Mouse (Mus musculus) heart, embryonic 11.5 days (tissue): ENCODE results near the gene Arl16. TPM values are rescaled to one million over a fixed set of nuclear protein-coding genes. Genes with fewer than 3 reads are reported as not detected.

Experiments used
- ATAC-seq: fragments of 200-750 bp; cut with Nextera tagmentation; replicated peaks from 2 replicates; pipeline ENCODE4 v1.8.0; 2017; ENCODE audit warnings: moderate library complexity; ENCODE audit not compliant: insufficient number of reproducible peaks, low FRiP score, low TSS enrichment
- H3K27ac ChIP-seq: fragments of 300-500 bp; sonication (generic); 2 replicates; pipeline ENCODE4 v1.5.1; 2014; ENCODE audit warnings: mild to moderate bottlenecking, low read depth, low read length
- H3K27me3 ChIP-seq: fragments of 300-500 bp; sonication (generic); 2 replicates; pipeline ENCODE4 v1.6.1; 2014; ENCODE audit warnings: mild to moderate bottlenecking, low read length, mixed read lengths; ENCODE audit not compliant: control insufficient read depth, insufficient read depth
- H3K36me3 ChIP-seq: fragments of 300-500 bp; sonication (generic); 2 replicates; pipeline ENCODE4 v1.6.1; 2014; ENCODE audit warnings: mild to moderate bottlenecking, low read length, moderate library complexity, mixed read lengths; ENCODE audit not compliant: control insufficient read depth, insufficient read depth
- H3K4me1 ChIP-seq: fragments of 300-500 bp; sonication (generic); 2 replicates; pipeline ENCODE4 v1.6.1; 2014; ENCODE audit warnings: low read length; ENCODE audit not compliant: control insufficient read depth, insufficient read depth
- H3K4me2 ChIP-seq: fragments of 300-500 bp; sonication (generic); 2 replicates; pipeline ENCODE4 v1.6.1; 2014; ENCODE audit warnings: mild to moderate bottlenecking, moderate library complexity
- H3K4me3 ChIP-seq: fragments of 300-500 bp; sonication (generic); 2 replicates; pipeline ENCODE4 v1.5.1; 2014; ENCODE audit warnings: low read depth, low read length
- H3K9ac ChIP-seq: fragments of 300-500 bp; sonication (generic); 2 replicates; pipeline ENCODE4 v1.6.1; 2014; ENCODE audit warnings: mild to moderate bottlenecking, low read depth, low read length, moderate library complexity
- H3K9me3 ChIP-seq: fragments of 300-500 bp; sonication (generic); replicated peaks from 2 replicates; pipeline ENCODE4 v1.6.1; 2016; ENCODE audit warnings: low read length; ENCODE audit not compliant: control insufficient read depth
- WGBS: fragments of 180-500 bp; shearing (Covaris S2); extraction: QIAGEN DNeasy Blood & Tissue Kit; methylation state at CpG from one replicate; pipeline ENCODE4 v1.1.7; 2014; ENCODE audit not compliant: insufficient replicate concordance; 5-methylcytosine and 5-hydroxymethylcytosine counted together
- polyA plus RNA-seq: library from polyadenylated mRNA; unstranded; fragments of >200 nt; fragmentation: Nextera tagmentation; extraction: Ambion mirVana; gene quantifications from 2 replicates; pipeline ENCODE4 v1.2.1, GENCODE M21; 2014

Gene Arl16
- polyA plus RNA-seq, 1 experiment from 2014 or later, result 43.6 TPM

DNA sequence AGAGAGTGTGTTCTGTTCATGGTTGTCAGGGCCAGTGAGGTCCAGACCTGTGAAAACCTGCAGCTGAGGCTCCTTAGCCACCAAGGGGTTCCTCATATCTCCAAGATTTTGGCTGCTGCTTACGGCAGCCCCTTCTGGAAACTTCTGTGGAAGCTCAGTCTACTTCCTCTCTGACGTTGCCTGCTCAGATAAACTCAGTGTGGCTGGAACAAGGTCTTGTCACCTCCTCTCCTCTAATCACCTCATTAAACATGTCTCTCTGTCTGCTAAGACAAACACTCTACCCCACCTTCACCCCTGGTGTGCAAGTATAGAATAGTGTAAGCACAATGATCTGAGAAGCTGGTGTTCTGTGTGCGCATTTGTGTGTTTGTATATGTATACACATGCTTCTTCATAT lies 21.9 kb downstream of the Arl16 start:
- H3K4me1 ChIP-seq, result peaks cover 4% of the 10 kb centered on the region; the same call in 1 of the 2 replicates
- no peak overlapping the region for H3K27ac ChIP-seq
- H3K4me2 ChIP-seq, result no peak overlapping the region
- no peaks in the 10 kb centered on the region for H3K36me3 ChIP-seq
- no peak overlapping the region for H3K4me3 ChIP-seq
- no peak overlapping the region for H3K9ac ChIP-seq
- ATAC-seq, result no peak
- 43% methylated on average over 3 of the region's 3 CpGs for WGBS
- H3K27me3 ChIP-seq, result no peaks in the 10 kb centered on the region
- no peaks in the 10 kb centered on the region for H3K9me3 ChIP-seq

DNA sequence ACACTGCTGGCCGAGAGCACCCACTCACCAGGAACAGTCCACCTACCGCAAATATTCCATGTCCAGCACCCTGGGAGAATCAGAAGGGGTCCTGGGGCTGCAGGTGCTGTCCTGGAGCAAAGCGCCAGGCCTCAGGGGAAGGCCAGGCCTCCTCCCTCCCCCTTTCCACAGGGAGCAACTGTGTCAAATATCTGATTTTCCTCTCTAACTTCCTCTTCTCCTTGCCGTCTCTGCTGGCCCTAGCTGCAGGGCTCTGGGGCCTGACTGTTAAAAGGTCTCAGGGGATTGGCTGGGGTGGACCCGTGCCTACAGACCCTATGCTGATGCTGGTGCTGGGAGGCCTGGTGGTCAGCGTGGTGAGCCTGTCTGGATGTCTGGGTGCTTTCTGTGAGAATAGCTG lies 23.3 kb downstream of the Arl16 start:
- Histone ChIP-seq H3K36me3 (no peaks in the 10 kb centered on the region), H3K9ac (no peak overlapping the region), H3K27me3 (no peaks in the 10 kb centered on the region), H3K4me3 (no peak overlapping the region), H3K9me3 (no peaks in the 10 kb centered on the region), H3K4me2 (no peak overlapping the region), H3K4me1 (peaks cover 4% of the 10 kb centered on the region; the same call in 1 of the 2 replicates), H3K27ac (no peak overlapping the region)
- WGBS, result 54% methylated on average over 6 of the region's 6 CpGs
- ATAC-seq, result no peak

DNA sequence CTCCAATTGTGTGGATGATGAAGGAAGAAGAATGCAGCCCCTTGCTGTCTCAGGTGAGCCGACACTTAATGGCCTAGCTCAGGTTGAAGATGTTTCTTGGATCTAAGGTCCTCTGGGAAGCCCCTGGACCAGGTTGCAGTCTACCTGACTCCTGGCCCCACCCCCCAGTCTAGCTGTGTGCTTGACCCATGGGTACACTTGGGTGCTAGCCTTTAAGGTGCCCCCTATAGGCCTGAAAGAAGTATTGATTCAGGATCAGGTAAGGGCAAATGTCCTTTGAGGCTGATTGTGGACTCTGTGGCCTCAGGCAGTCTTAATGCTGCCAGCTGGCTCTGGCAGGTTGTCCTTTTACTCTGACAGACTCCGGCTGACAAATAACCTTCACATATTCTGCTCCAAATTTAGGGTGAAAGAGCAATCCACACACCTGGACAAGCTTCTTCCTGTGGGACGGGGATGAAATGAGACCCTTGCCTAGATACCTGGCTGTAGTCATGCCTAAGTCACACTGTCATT lies 24.6 kb downstream of the Arl16 start:
- 79% methylated on average over 3 of the region's 3 CpGs for WGBS
- no peak overlapping the region for H3K4me2 ChIP-seq
- H3K27me3 ChIP-seq, result no peaks in the 10 kb centered on the region
- H3K9me3 ChIP-seq, result no peaks in the 10 kb centered on the region
- no peaks in the 10 kb centered on the region for H3K36me3 ChIP-seq
- peaks cover 4% of the 10 kb centered on the region; the same call in 1 of the 2 replicates for H3K4me1 ChIP-seq
- ATAC-seq, result no peak
- H3K9ac ChIP-seq, result no peak overlapping the region
- no peak overlapping the region for H3K27ac ChIP-seq
- H3K4me3 ChIP-seq, result no peak overlapping the region

DNA sequence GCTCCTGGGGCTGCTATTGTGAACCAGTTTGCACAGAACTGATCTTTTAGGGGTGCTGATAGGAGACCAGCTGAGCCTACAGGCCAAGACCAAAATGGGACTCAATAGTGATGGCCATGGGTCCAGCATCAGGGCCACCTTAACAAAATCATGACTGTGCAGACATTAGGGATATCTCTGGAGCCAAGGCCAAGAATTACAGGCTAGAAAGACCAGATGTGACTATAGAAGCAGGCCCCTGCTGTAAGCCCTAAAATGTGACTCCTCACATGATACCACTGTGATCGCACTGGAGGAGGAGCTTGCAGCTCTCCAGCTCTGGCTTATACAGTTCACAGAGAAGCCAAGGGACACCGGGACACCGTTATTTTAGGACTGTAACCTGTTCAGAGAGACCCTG lies 25.1 kb downstream of the Arl16 start, which contains the start of gene Tspan10:
Gene Tspan10, plus strand, starts transcription at position 301 of the 400 bp plus-strand sequence.
- WGBS, result 87% methylated on average over 3 of the region's 3 CpGs
- H3K36me3 ChIP-seq, result no peaks in the 10 kb centered on the region
- no peak within 1 kb of the TSS for H3K27ac ChIP-seq
- no peak for ATAC-seq
- no peak within 1 kb of the TSS for H3K4me3 ChIP-seq
- no peak within 1 kb of the TSS for H3K4me2 ChIP-seq
- H3K9ac ChIP-seq, result no peak within 1 kb of the TSS
- H3K4me1 ChIP-seq, result peaks cover 4% of the 10 kb centered on the region; the same call in 1 of the 2 replicates
- no peaks in the 10 kb centered on the region for H3K9me3 ChIP-seq
- no peaks in the 10 kb centered on the region for H3K27me3 ChIP-seq

DNA sequence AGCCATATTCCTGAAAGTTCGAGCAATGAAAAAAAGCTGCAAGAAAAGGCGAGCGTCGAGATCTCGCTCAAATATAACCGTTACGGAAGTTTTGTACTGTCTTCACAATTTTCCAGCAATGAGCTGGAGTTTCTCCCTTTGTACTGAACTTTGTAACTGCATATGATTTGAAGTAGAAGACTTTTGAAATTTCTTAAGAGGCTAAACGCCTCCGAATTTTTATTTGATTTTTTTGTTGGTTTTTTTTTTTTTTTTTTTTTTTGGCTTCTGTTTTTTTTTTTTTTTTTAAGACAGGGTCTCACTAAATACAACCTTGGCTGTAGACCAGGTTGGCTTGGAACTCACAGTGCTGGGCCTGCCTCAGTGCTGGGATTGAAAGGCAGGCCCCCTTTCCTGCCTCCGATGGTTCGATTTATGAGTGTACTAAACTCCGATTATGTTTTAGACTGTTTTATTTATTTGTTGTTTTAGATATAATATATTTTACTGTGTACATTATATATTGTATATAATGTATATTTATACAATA lies 29.5 kb downstream of the Arl16 start:
- 30% methylated on average over 12 of the region's 12 CpGs for WGBS
- peaks cover 4% of the 10 kb centered on the region; the same call in 1 of the 2 replicates for H3K36me3 ChIP-seq
- H3K4me2 ChIP-seq, result peak overlapping the region; percentile 81
- H3K4me1 ChIP-seq, result peaks cover 12% of the 10 kb centered on the region
- ATAC-seq, result no peak
- H3K4me3 ChIP-seq, result peak overlapping the region; percentile 96
- H3K9me3 ChIP-seq, result no peaks in the 10 kb centered on the region
- H3K27me3 ChIP-seq, result no peaks in the 10 kb centered on the region
- peak overlapping the region; percentile 80 for H3K27ac ChIP-seq
- peak overlapping the region; percentile 95 for H3K9ac ChIP-seq

DNA sequence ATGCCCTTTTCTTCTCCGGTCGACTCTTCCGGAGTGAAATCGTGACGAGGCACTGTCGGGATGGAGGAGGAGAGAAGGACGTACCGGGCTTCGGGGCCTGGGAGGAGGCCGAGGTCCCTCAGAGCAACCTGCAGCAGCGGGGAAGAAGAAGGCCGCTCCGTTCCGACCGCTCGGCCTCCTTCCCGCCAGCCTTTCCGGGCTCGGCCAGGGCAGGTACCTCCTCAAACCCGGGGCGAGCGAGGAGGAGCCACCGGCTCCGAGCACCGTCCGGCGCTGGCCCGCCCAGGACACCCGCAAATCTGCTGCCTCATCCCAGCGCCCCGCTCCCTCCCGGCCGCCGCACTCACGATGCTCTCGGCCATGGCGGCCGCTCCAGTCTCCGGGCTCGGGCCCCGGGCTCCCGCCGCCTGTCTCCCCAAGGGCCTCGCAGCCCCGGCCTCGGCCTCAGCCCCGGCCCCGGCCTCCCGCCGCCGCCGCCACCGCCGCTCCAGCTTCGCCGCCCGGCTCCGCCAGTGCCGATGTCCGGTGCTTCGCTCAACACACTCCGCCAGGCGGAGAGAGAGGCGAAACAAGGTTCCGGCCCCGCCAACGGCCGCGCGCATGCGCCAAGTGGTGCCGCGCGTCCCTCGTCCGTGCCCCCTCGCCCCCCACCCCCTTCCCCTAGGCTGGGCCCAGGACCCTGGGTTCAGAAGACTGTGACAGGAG lies 30.1 kb downstream of the Arl16 start, which contains the start of gene Nploc4:
Gene Nploc4, minus strand, starts transcription at position 557 of the 705 bp plus-strand sequence.
- ATAC-seq, result peak; percentile 78
- Histone ChIP-seq H3K4me2 (peak within 1 kb of the TSS; percentile 81), H3K36me3 (peaks cover 10% of the 10 kb centered on the region; the same call in 1 of the 2 replicates), H3K4me3 (peak within 1 kb of the TSS; percentile 96), H3K27ac (peak within 1 kb of the TSS; percentile 80), H3K27me3 (no peaks in the 10 kb centered on the region), H3K9me3 (no peaks in the 10 kb centered on the region), H3K4me1 (peaks cover 12% of the 10 kb centered on the region), H3K9ac (peak within 1 kb of the TSS; percentile 95)
- under 1% methylated on average over 69 of the region's 77 CpGs for WGBS

DNA sequence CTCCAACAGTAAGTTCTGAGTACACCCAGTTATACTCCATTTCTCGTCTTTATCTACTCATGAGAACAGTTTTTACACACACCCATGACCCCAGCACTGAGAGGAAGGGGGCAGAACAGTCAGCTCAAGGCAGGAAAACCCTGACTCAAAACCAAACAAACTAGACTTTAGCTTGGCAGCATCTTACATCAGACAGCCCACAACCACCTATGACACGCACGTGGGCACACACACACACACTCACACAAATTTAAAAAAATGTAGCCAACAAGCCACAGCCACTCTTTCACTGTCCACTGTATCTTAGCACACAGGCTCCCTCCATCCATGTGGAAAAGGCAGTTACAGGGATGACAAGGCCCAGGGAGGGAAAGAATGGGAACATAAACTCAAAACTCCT lies 40.7 kb downstream of the Arl16 start:
- ATAC-seq, result no peak
- WGBS, result 87% methylated on average over 3 of the region's 3 CpGs
- Histone ChIP-seq H3K4me3 (no peak overlapping the region), H3K27ac (no peak overlapping the region), H3K4me2 (no peak overlapping the region), H3K9me3 (no peaks in the 10 kb centered on the region), H3K27me3 (no peaks in the 10 kb centered on the region), H3K4me1 (no peaks in the 10 kb centered on the region), H3K36me3 (peaks cover 17% of the 10 kb centered on the region), H3K9ac (no peak overlapping the region)

DNA sequence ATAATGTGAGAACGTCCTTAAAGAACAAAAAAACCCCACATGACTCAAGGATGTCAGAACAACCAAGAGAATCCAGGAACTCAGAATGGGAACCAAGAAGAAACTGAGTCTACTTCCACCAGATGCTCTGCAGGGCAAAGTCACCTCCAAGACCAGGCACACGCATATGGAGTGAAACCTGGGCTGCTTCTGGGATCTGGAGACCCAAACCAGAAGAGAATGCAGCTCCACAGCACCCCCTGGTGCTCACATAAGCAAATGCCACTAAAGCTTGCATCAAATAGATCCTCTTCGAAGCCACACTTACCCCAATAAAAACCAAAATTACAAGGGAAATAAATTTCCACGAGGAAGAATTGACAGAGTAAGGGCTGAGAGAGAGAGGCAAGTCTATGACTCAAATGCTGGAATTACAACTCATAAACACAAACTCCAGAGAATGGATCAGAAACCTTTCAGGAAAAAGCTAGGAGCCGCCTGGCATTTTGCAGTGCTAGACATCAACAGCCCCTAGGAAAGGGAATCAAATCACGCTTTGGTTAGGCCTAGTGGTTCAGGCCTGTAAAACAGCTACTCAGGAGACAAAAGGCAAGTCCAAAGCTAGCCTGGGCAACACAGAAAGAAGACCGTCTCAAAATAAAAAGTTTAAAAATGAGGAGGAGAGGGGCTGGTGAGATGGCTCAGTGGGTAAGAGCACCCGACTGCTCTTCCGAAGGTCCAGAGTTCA lies 43.7 kb downstream of the Arl16 start:
- Histone ChIP-seq H3K4me3 (no peak overlapping the region), H3K9ac (no peak overlapping the region), H3K27me3 (no peaks in the 10 kb centered on the region), H3K4me2 (no peak overlapping the region), H3K4me1 (no peaks in the 10 kb centered on the region), H3K27ac (no peak overlapping the region; the same call in 1 of the 2 replicates), H3K9me3 (no peaks in the 10 kb centered on the region), H3K36me3 (peaks cover 20% of the 10 kb centered on the region)
- ATAC-seq, result no peak
- 68% methylated on average over 9 of the region's 9 CpGs for WGBS
